Mouse (Mus musculus) cortical plate, adult 2 months (tissue): ENCODE results near the gene Spi1.

Experiments used
- CTCF ChIP-seq: fragments of 200-500 bp; IDR thresholded peaks from 2 replicates; pipeline ENCODE4 v1.5.1; 2011; ENCODE audit warnings: mild to moderate bottlenecking, control low read depth, low read length; ENCODE audit not compliant: insufficient read depth; ENCODE audit errors: extremely low read depth
- POLR2A ChIP-seq: fragments of 200-500 bp; IDR thresholded peaks from 2 replicates; pipeline ENCODE4 v1.6.1; 2011; ENCODE audit warnings: mild to moderate bottlenecking, low read length, control low read depth; ENCODE audit not compliant: insufficient read depth; ENCODE audit errors: extremely low read depth

DNA sequence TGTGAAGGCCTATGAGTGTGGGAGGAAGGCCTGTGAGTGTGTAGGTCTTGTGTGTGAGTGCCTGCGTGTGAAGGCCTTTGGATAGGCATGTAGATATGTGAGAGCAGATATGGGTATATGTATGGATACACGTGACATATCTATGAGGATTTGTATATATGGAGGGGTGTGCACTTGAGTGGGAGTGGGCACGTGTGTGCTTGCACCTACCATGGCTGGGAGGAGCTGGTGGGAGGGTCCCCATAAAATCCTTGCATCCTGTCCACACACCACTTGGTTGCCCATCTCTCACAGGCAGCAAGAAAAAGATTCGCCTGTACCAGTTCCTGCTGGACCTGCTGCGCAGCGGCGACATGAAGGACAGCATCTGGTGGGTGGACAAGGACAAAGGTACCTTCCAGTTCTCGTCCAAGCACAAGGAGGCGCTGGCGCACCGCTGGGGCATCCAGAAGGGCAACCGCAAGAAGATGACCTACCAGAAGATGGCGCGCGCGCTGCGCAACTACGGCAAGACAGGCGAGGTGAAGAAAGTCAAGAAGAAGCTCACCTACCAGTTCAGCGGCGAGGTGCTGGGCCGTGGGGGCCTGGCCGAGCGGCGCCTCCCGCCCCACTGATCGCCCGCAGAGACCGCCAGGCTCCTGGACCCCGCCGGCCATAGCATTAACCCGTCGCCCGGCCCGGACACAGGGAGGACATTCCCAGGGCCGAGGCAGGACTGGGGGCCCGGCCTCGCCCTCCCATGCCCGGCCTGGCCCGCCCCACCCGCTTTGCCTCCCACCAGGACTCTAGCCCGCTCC, 32.8 kb downstream of the Spi1 start:
- TF ChIP-seq CTCF (peak; percentile 99), POLR2A (no peak)
